In genomic region chr1:160045056-160045715, GRCm38 (mm10) we compare ENCODE assay signal across 9 mouse cellular contexts. TPM values are rescaled to one million over a fixed set of nuclear protein-coding genes. Genes with fewer than 3 reads are reported as not detected.
DNase-seq lines count a peak whose midpoint lies in the region; ATAC-seq and TF ChIP-seq lines count a peak whose summit lies in the region.
"Had no signal": no experiment of that assay in that cellular context is flagged by ENCODE, and none has a peak within 500 bp of the region (broad histone marks: within the 10 kb centered on the region; RNA-seq: fewer than 3 reads in every experiment).

No protein-coding gene starts in this region.

- 12% methylated on average over 3 of the region's 3 CpGs for WGBS in bone marrow, adult 2 months
- WGBS in heart, embryonic 14.5 days = 36% methylated on average over 3 of the region's 3 CpGs
- WGBS in limb, embryonic 13.5 days = 70% methylated on average over 3 of the region's 3 CpGs
- 61% methylated on average over 3 of the region's 3 CpGs for WGBS in stomach, embryonic 15.5 days
- 75% methylated on average over 3 of the region's 3 CpGs for WGBS in midbrain, embryonic 14.5 days

- intact Hi-C loops in left cerebral cortex, postnatal 36 days (cut with DNase I) = no loop called here

- H3K9me3 ChIP-seq in heart, embryonic 14.5 days (ENCODE audit: control insufficient read depth, low read length) = no peaks in the 10 kb centered on the region
- H3K9me3 ChIP-seq in limb, embryonic 13.5 days = no peaks in the 10 kb centered on the region
- H3K9me3 ChIP-seq in stomach, embryonic 15.5 days = no peaks in the 10 kb centered on the region
- H3K9me3 ChIP-seq in midbrain, embryonic 14.5 days (ENCODE audit: control insufficient read depth, low read length) = no peaks in the 10 kb centered on the region
- H3K9me3 ChIP-seq: G1E had no signal

- peak overlapping the region; percentile 62 for H3K4me3 ChIP-seq in bone marrow, adult 2 months (replicated peaks; ENCODE audit: control insufficient read depth, low read depth, low read length)
- peak overlapping the region; percentile 60 to 77 for H3K4me3 ChIP-seq in heart, embryonic 14.5 days (ENCODE audit: control insufficient read depth in 1 of 2, insufficient read depth in 1 of 2, low read depth in 1 of 2, low read length in 2 of 2)
- peak overlapping the region; percentile 51 for H3K4me3 ChIP-seq in limb, embryonic 13.5 days
- H3K4me3 ChIP-seq in stomach, embryonic 15.5 days (replicated peaks) = peak overlapping the region; percentile 52
- H3K4me3 ChIP-seq in midbrain, embryonic 14.5 days (replicated peaks; ENCODE audit: low read depth, low read length) = no peak overlapping the region

- TF ChIP-seq CTCF in bone marrow, adult 2 months (IDR thresholded peaks at IDR 0.05; ENCODE audit: control insufficient read depth, insufficient read depth, low read length) = no peak

- peak; percentile 25 for DNase-seq in kidney, adult 18-20 months
- no peak for DNase-seq in kidney, postnatal 4 days
- DNase-seq in left cerebral cortex, postnatal 36 days (ENCODE audit: low spot score in 2 of 2) = no peak
- DNase-seq in midbrain, embryonic 14.5 days = no peak

- H3K4me2 ChIP-seq in heart, embryonic 14.5 days (ENCODE audit: low read length) = peak overlapping the region; percentile 79
- peak overlapping the region; percentile 82 for H3K4me2 ChIP-seq in limb, embryonic 13.5 days (replicated peaks)
- H3K4me2 ChIP-seq in stomach, embryonic 15.5 days = peak overlapping the region; percentile 82
- H3K4me2 ChIP-seq in midbrain, embryonic 14.5 days (ENCODE audit: low read length) = no peak overlapping the region

- H3K27ac ChIP-seq in bone marrow, adult 2 months (ENCODE audit: control insufficient read depth, insufficient read depth, low read depth, low read length, poor library complexity) = peak overlapping the region; percentile 92
- H3K27ac ChIP-seq in heart, embryonic 14.5 days (replicated peaks in 1 of 2; ENCODE audit: control insufficient read depth in 1 of 2, insufficient read depth in 1 of 2, low read depth in 2 of 2, low read length in 2 of 2) = peak overlapping the region; percentile 1 to 64; a peak in 1 of 4 replicates
- H3K27ac ChIP-seq in limb, embryonic 13.5 days = no peak overlapping the region
- H3K27ac ChIP-seq in stomach, embryonic 15.5 days = no peak overlapping the region
- no peak overlapping the region for H3K27ac ChIP-seq in midbrain, embryonic 14.5 days (replicated peaks; ENCODE audit: low read depth, low read length)

- no peaks in the 10 kb centered on the region for H3K36me3 ChIP-seq in heart, embryonic 14.5 days (ENCODE audit: control insufficient read depth, insufficient read depth, low read length)
- H3K36me3 ChIP-seq in limb, embryonic 13.5 days = no peaks in the 10 kb centered on the region
- no peaks in the 10 kb centered on the region for H3K36me3 ChIP-seq in stomach, embryonic 15.5 days
- no peaks in the 10 kb centered on the region for H3K36me3 ChIP-seq in midbrain, embryonic 14.5 days (ENCODE audit: control insufficient read depth, insufficient read depth, low read length)
- H3K36me3 ChIP-seq: G1E had no signal

- H3K27me3 ChIP-seq in heart, embryonic 14.5 days (ENCODE audit: control insufficient read depth, insufficient read depth, low read length) = no peaks in the 10 kb centered on the region
- H3K27me3 ChIP-seq in limb, embryonic 13.5 days = no peaks in the 10 kb centered on the region; the same call in 1 of the 2 replicates
- H3K27me3 ChIP-seq in stomach, embryonic 15.5 days (replicated peaks) = no peaks in the 10 kb centered on the region
- no peaks in the 10 kb centered on the region for H3K27me3 ChIP-seq in midbrain, embryonic 14.5 days (ENCODE audit: control insufficient read depth, insufficient read depth, low read length)

- H3K4me1 ChIP-seq in bone marrow, adult 2 months (ENCODE audit: control insufficient read depth, insufficient read depth, low read length) = peaks cover 3% of the 10 kb centered on the region
- peaks cover 17 to 33% of the 10 kb centered on the region in 2 experiments for H3K4me1 ChIP-seq in heart, embryonic 14.5 days (ENCODE audit: control insufficient read depth in 2 of 2, insufficient read depth in 2 of 2, low read length in 2 of 2)
- H3K4me1 ChIP-seq in limb, embryonic 13.5 days = 0 out of 2 replicates have a peak, but pooled peaks cover 5% of the 10 kb centered on the region
- peaks cover 8% of the 10 kb centered on the region; the same call in 1 of the 2 replicates for H3K4me1 ChIP-seq in stomach, embryonic 15.5 days
- H3K4me1 ChIP-seq in midbrain, embryonic 14.5 days (ENCODE audit: control insufficient read depth, insufficient read depth, low read length) = peaks cover 9% of the 10 kb centered on the region

- H3K9ac ChIP-seq in heart, embryonic 14.5 days (ENCODE audit: low read length) = peak overlapping the region; percentile 76
- H3K9ac ChIP-seq in limb, embryonic 13.5 days = peak overlapping the region; percentile 72; the same call in 1 of the 2 replicates
- no peak overlapping the region; the same call in 1 of the 2 replicates for H3K9ac ChIP-seq in stomach, embryonic 15.5 days
- no peak overlapping the region for H3K9ac ChIP-seq in midbrain, embryonic 14.5 days (replicated peaks; ENCODE audit: low read length)

- no peak for ATAC-seq in heart, embryonic 14.5 days (ENCODE audit: insufficient number of reproducible peaks, insufficient read depth, low FRiP score, low read depth)
- no peak for ATAC-seq in limb, embryonic 13.5 days (ENCODE audit: low FRiP score, low read depth)
- ATAC-seq in stomach, embryonic 15.5 days (ENCODE audit: insufficient read depth, low FRiP score, low read depth) = no peak
- ATAC-seq in midbrain, embryonic 14.5 days (ENCODE audit: low FRiP score, low TSS enrichment) = no peak

- TF ChIP-seq POLR2A in bone marrow, adult 2 months (IDR thresholded peaks at IDR 0.05; ENCODE audit: borderline replicate concordance, control insufficient read depth, low read depth, low read length) = no peak

RNA-seq across cellular contexts. Expression of gene 4930523C07Rik, which starts 1.0 kb away (rescaled TPM):
- 70.1 and 95.2 TPM in 2 replicates for polyA plus RNA-seq in bone marrow, adult 2 months (2011; ENCODE audit: insufficient read depth, insufficient read length, low replicate concordance, missing spikeins)
- 19.1 and 20.9 TPM in 2 replicates for polyA plus RNA-seq in heart, embryonic 14.5 days (2014; fragmentation: Nextera tagmentation; extraction: Ambion mirVana)
- polyA plus RNA-seq in limb, embryonic 13.5 days (2015; fragmentation: Nextera tagmentation; extraction: Ambion mirVana) = 11.8 TPM in 2 replicates
- polyA plus RNA-seq in stomach, embryonic 15.5 days (2015; fragmentation: Nextera tagmentation; extraction: Ambion mirVana) = 18.1 and 20.8 TPM in 2 replicates
- total RNA-seq in left cerebral cortex, postnatal 36 days (2021) = 1 to 10 TPM; 2.6 TPM
- 0.78 and 2.9 TPM in 2 replicates for polyA plus RNA-seq in midbrain, embryonic 14.5 days (2014; fragmentation: Nextera tagmentation; extraction: Ambion mirVana)
- polyA plus RNA-seq: G1E had no signal

Comparison
In these comparisons a context has a peak if more than half of its experiments do, and no peak if none do; other contexts are left out.
1. H3K27ac ChIP-seq: peak in bone marrow, adult 2 months (single experiment) and heart, embryonic 14.5 days (2 of 2); none in limb, embryonic 13.5 days (single experiment), stomach, embryonic 15.5 days (single experiment) and midbrain, embryonic 14.5 days (single experiment).
2. H3K9ac ChIP-seq: peak in heart, embryonic 14.5 days (single experiment) and limb, embryonic 13.5 days (single experiment); none in stomach, embryonic 15.5 days (single experiment) and midbrain, embryonic 14.5 days (single experiment).